Mouse (Mus musculus) bone marrow macrophage, adult 2 months (primary cell): ENCODE results near the gene Zfp185.
"Not testable (repeated sequence)": the region's sequence is repeated elsewhere in the genome, so short reads cannot be mapped to it uniquely, and the experiment has no call there.

Experiments used
- CTCF ChIP-seq: IDR thresholded peaks from 2 replicates; pipeline ENCODE4 v1.5.1; 2012; ENCODE audit warnings: low read depth, mild to moderate bottlenecking, low read length, moderate library complexity
- POLR2A ChIP-seq: IDR thresholded peaks from 2 replicates; pipeline ENCODE4 v1.6.1; 2012; ENCODE audit warnings: mild to moderate bottlenecking, low read depth, low read length, borderline replicate concordance

DNA sequence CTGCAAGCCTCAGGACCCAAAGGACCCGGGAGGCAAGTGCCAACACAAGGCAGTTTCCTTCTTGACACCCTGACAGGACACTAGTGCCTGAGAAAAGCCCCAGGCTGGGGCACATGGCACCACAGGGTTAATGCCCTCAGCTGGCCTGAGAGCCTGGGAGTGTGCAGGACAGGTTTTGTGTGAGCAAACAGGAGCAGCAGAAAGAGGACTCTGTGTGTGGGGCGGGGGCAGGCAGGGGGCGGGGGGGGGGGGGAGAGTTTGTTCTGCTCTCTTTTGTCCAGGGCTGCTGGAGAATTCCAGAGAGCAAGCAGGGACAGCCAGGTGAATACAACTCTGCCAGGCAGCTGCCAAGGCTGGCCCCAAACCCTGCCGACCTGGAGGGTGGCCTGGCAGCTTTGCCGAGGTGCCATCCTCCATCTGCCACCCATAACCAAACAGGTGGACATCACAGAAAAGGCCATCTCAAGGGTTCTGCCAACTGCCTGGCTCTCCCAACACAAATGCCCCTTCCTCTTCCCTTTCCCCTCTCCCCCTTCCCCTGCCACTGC is 79.7 kb downstream of the Zfp185 start:
- TF ChIP-seq CTCF, POLR2A: not testable (repeated sequence)
